Mouse (Mus musculus) limb, embryonic 13.5 days (tissue): Measurements from ENCODE around the gene Rnf225. TPM values are rescaled to one million over a fixed set of nuclear protein-coding genes. Genes with fewer than 3 reads are reported as not detected.
"Not testable (repeated sequence)": the region's sequence is repeated elsewhere in the genome, so short reads cannot be mapped to it uniquely, and the experiment has no call there.

Source experiments
- ATAC-seq: fragments of 200-750 bp; cut with Nextera tagmentation; 2 replicates; pipeline ENCODE4 v1.8.0; 2017; ENCODE audit warnings: low read depth, moderate number of reproducible peaks, moderate TSS enrichment; ENCODE audit not compliant: low FRiP score
- H3K27ac ChIP-seq: fragments of 300-500 bp; sonication (generic); 2 replicates; pipeline ENCODE4 v1.5.1; 2015; ENCODE audit warnings: inconsistent platforms, mild to moderate bottlenecking, moderate library complexity
- H3K27me3 ChIP-seq: fragments of 300-500 bp; sonication (generic); 2 replicates; pipeline ENCODE4 v1.6.1; 2015; ENCODE audit warnings: mild to moderate bottlenecking, inconsistent platforms
- H3K36me3 ChIP-seq: fragments of 300-500 bp; sonication (generic); 2 replicates; pipeline ENCODE4 v1.6.1; 2015; ENCODE audit warnings: inconsistent platforms, mild to moderate bottlenecking, moderate library complexity
- H3K4me1 ChIP-seq: fragments of 300-500 bp; sonication (generic); 2 replicates; pipeline ENCODE4 v1.6.1; 2015; ENCODE audit warnings: inconsistent platforms
- H3K4me2 ChIP-seq: fragments of 300-500 bp; sonication (generic); replicated peaks from 2 replicates; pipeline ENCODE4 v1.6.1; 2015; ENCODE audit warnings: inconsistent platforms, mild to moderate bottlenecking, moderate library complexity
- H3K4me3 ChIP-seq: fragments of 300-500 bp; sonication (generic); 2 replicates; pipeline ENCODE4 v1.5.1; 2015; ENCODE audit warnings: moderate library complexity, mild to moderate bottlenecking, inconsistent platforms
- H3K9ac ChIP-seq: fragments of 300-500 bp; sonication (generic); 2 replicates; pipeline ENCODE4 v1.6.1; 2015; ENCODE audit warnings: mild to moderate bottlenecking, inconsistent platforms
- H3K9me3 ChIP-seq: fragments of 300-500 bp; sonication (generic); 2 replicates; pipeline ENCODE4 v1.6.1; 2016; ENCODE audit warnings: inconsistent platforms
- WGBS: fragments of 180-500 bp; shearing (Covaris S2); methylation state at CpG from one replicate; pipeline ENCODE4 v1.1.7; 2015; 5-methylcytosine and 5-hydroxymethylcytosine counted together
- polyA plus RNA-seq: library from polyadenylated mRNA; unstranded; fragments of >200 nt; fragmentation: Nextera tagmentation; extraction: Ambion mirVana; gene quantifications from 2 replicates; pipeline ENCODE4 v1.2.1, GENCODE M21; 2015

The Rnf225 gene
- 0.42 and 0.64 TPM in 2 replicates for polyA plus RNA-seq

GRCm38 (mm10) chr7:12927191-12927680, at the start of gene Rnf225:
Gene Rnf225, plus strand, starts transcription at chr7:12927416.
- Histone ChIP-seq H3K4me3 (peak within 1 kb of the TSS; percentile 41), H3K9me3 (no peaks in the 10 kb centered on the region), H3K36me3 (peaks cover 44% of the 10 kb centered on the region), H3K27ac (no peak within 1 kb of the TSS), H3K4me1 (peaks cover 24% of the 10 kb centered on the region), H3K27me3 (peaks cover 52% of the 10 kb centered on the region), H3K4me2 (peak within 1 kb of the TSS; percentile 64), H3K9ac (peak within 1 kb of the TSS; percentile 65)
- 15% methylated on average over 8 of the region's 8 CpGs for WGBS
- ATAC-seq = peak; percentile 29; the same call in 1 of the 2 replicates

GRCm38 (mm10) chr7:12880036-12880435, 47.2 kb upstream of the Rnf225 start:
- peaks cover 9% of the 10 kb centered on the region for H3K36me3 ChIP-seq
- no peak for ATAC-seq
- H3K4me3 ChIP-seq = no peak overlapping the region
- H3K4me1 ChIP-seq = peaks cover 12% of the 10 kb centered on the region
- no peak overlapping the region for H3K9ac ChIP-seq
- H3K4me2 ChIP-seq = no peak overlapping the region
- H3K9me3 ChIP-seq = no peaks in the 10 kb centered on the region
- H3K27me3 ChIP-seq = no peaks in the 10 kb centered on the region
- no peak overlapping the region for H3K27ac ChIP-seq

DNA sequence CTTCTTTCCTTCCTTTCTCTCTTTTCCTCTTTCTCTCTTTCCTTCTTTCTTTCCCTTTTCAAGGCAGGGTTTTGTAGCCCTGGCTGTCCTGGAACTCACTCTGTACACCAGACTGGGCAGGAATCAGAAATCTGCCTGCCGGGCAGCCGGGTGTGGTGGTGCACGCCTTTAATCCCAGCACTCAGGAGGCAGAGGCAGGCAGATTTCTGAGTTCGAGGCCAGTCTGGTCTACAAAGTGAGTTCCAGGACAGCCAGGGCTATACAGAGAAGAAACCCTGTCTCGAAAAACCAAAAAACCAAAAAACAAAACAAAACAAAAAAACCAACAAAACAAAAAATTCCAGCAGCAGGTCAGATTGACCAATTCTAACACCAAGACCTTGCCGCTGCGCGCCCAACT, 46.7 kb upstream of the Rnf225 start:
- H3K27ac ChIP-seq, H3K9me3 ChIP-seq, H3K27me3 ChIP-seq: not testable (repeated sequence)
- Histone ChIP-seq H3K4me2 (peak overlapping the region; percentile 87), H3K9ac (peak overlapping the region; percentile 87; the same call in 1 of the 2 replicates), H3K4me1 (peaks cover 12% of the 10 kb centered on the region), H3K36me3 (peaks cover 13% of the 10 kb centered on the region), H3K4me3 (peak overlapping the region; percentile 76)
- ATAC-seq = peak; percentile 25; the same call in 1 of the 2 replicates
- WGBS = 41% methylated on average over 8 of the region's 8 CpGs

GRCm38 (mm10) chr7:12880911-12881660, 46.1 kb upstream of the Rnf225 start, which contains the start of gene Zfp128:
Gene Zfp128, plus strand, starts transcription at chr7:12881177.
- peak within 1 kb of the TSS; percentile 76 for H3K4me3 ChIP-seq
- peaks cover 19% of the 10 kb centered on the region for H3K36me3 ChIP-seq
- peaks cover 12% of the 10 kb centered on the region for H3K4me1 ChIP-seq
- no peak within 1 kb of the TSS for H3K27ac ChIP-seq
- no peaks in the 10 kb centered on the region for H3K9me3 ChIP-seq
- no peaks in the 10 kb centered on the region for H3K27me3 ChIP-seq
- H3K4me2 ChIP-seq = peak within 1 kb of the TSS; percentile 87
- 1% methylated on average over 35 of the region's 35 CpGs for WGBS
- peak within 1 kb of the TSS; percentile 87 for H3K9ac ChIP-seq
- peak; percentile 100 for ATAC-seq

DNA sequence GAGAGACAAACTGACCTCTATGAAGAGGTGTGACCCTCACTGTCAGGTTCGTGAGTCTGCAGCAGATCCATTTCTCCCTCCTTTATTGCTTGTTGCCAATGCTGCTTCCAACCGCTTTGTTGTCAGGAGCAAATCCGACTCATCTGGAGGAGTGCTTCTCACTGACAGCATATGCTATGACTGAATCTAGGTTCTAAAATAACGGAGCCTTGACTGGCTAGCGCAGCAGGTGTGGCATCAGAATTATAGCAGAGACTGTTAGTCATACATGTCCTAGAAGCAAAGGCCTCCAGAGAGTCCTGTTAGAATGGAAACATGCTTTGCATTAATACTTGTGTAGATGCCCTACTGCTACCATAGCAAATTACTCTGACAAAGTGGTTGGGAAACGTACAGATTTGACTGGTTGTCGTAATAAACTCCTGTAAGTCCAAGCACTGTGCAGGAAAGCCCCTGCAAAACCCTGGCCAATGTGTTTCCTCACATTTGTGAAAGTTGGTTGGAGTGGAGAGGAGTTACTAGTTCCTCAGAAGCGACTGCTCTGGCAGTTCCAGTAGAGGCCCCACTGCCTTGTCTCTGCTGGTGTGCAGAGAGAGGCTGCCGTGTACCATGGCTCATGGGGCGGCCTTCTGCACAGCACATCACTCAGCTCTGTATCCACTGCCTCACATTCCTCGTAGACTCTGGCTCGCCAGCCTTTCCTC, 40.5 kb upstream of the Rnf225 start:
- Histone ChIP-seq H3K27ac (no peak overlapping the region), H3K4me2 (no peak overlapping the region), H3K27me3 (no peaks in the 10 kb centered on the region), H3K9me3 (no peaks in the 10 kb centered on the region), H3K9ac (no peak overlapping the region), H3K36me3 (peaks cover 72% of the 10 kb centered on the region), H3K4me3 (no peak overlapping the region), H3K4me1 (peaks cover 9% of the 10 kb centered on the region)
- ATAC-seq = no peak
- 90% methylated on average over 12 of the region's 12 CpGs for WGBS

DNA sequence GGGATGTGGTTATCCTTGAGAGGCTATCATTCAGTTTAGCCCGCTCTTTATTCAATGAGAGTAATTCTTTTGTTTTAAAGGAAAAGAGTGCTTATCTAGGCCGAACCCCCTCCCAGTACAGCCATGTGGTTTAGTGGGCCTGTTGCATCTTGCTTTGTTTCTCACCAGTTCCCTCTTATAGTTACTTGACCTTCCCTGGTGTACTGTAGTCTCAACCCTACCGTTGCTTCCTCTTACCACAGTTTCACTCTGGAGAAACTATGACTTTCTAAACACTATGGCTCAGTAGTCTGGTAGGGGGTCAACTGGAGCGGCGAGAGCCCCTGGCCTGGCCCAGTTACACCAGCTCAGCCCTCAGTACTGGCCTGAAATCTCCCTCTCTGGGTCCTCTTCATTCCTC, 39.6 kb upstream of the Rnf225 start:
- ATAC-seq = no peak
- Histone ChIP-seq H3K9me3 (no peaks in the 10 kb centered on the region), H3K27me3 (no peaks in the 10 kb centered on the region), H3K4me3 (no peak overlapping the region), H3K4me1 (peaks cover under 1% of the 10 kb centered on the region; the same call in 1 of the 2 replicates), H3K27ac (no peak overlapping the region), H3K9ac (no peak overlapping the region), H3K36me3 (peaks cover 78% of the 10 kb centered on the region), H3K4me2 (no peak overlapping the region)
- 94% methylated on average over 5 of the region's 5 CpGs for WGBS

DNA sequence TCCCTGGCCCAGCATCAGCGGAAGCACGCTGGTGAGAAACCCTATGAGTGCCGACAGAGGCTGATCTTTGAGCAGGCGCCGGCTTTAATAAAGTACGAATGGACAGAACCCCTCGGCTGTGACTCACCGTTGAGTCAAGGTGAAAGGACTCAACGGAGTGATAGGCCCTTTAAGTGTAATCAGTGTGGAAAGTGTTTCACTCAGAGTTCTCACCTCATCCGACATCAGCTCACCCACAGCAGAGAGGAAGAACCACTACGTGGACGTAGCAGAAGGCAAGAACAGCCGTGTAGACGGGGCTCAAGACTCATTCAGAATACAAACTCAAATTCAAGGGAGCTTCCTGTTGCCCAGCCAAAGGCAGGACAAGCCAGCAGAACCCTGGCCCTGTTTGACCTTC, 36.3 kb upstream of the Rnf225 start:
- H3K4me1 ChIP-seq = no peaks in the 10 kb centered on the region
- no peak overlapping the region for H3K4me2 ChIP-seq
- 93% methylated on average over 14 of the region's 14 CpGs for WGBS
- H3K27me3 ChIP-seq = no peaks in the 10 kb centered on the region
- no peak overlapping the region for H3K27ac ChIP-seq
- H3K36me3 ChIP-seq = peaks cover 63% of the 10 kb centered on the region
- no peak overlapping the region for H3K4me3 ChIP-seq
- ATAC-seq = no peak
- H3K9ac ChIP-seq = no peak overlapping the region
- no peaks in the 10 kb centered on the region for H3K9me3 ChIP-seq

DNA sequence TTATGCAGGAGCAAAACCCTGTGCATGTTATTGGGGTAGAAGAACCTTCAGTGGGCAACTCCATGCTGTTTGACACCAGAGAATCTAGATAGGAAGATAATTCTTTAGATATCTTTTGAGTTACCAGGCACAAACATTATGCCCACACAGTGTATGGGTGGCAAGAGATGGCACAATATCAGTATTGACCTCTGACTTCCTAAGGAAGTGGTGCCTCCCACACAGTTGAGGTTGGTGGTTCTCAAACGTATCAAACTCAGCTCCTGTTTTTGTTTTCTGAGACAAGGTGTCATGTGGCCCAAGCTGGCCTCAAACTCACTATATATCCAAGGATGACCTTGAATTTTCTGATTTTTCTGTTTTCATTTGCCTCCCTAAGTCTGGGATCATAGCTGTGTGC, 35.9 kb upstream of the Rnf225 start:
- Histone ChIP-seq H3K9me3 (no peaks in the 10 kb centered on the region), H3K4me3 (no peak overlapping the region), H3K9ac (no peak overlapping the region), H3K4me1 (no peaks in the 10 kb centered on the region), H3K36me3 (peaks cover 59% of the 10 kb centered on the region), H3K27me3 (no peaks in the 10 kb centered on the region), H3K4me2 (no peak overlapping the region), H3K27ac (no peak overlapping the region)
- no peak for ATAC-seq
- 77% methylated on average over 1 of the region's 1 CpGs for WGBS

- Histone ChIP-seq H3K4me2 (peak within 1 kb of the TSS; percentile 61), H3K4me3 (peak within 1 kb of the TSS; percentile 61), H3K27me3 (no peaks in the 10 kb centered on the region), H3K9me3 (no peaks in the 10 kb centered on the region), H3K36me3 (peaks cover 6% of the 10 kb centered on the region; the same call in 1 of the 2 replicates), H3K9ac (peak within 1 kb of the TSS; percentile 79), H3K4me1 (peaks cover 6% of the 10 kb centered on the region), H3K27ac (no peak within 1 kb of the TSS)
- WGBS = 6% methylated on average over 36 of the region's 36 CpGs
- peak; percentile 99 for ATAC-seq
Observed at GRCm38 (mm10) chr7:12897655-12898410, 29.4 kb upstream of the Rnf225 start, which contains the start of gene Zscan22. Gene Zscan22, plus strand, starts transcription at chr7:12897815.

DNA sequence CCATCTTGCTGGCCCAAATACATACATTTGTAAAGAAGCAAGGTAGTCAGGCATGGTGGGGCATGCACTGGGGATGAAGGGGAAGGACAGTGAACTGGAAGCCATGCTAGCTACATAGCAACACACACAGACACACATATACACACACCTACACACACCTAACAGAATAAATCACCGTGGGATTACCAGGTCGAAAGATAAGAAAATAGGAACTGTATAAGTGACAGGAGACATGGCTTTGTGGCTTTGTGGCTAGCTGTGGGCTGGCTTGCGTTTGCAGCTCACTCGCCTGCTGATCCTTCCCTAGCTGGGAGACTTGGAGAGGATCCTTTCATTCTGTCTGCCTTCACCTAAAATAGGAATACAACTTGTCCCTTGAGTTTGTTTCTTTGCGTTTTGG, 25.7 kb upstream of the Rnf225 start:
- Histone ChIP-seq H3K4me3 (no peak overlapping the region), H3K4me1 (peaks cover 6% of the 10 kb centered on the region), H3K9me3 (no peaks in the 10 kb centered on the region), H3K27me3 (no peaks in the 10 kb centered on the region), H3K9ac (no peak overlapping the region), H3K4me2 (no peak overlapping the region), H3K27ac (no peak overlapping the region), H3K36me3 (peaks cover 38% of the 10 kb centered on the region)
- WGBS = 94% methylated on average over 5 of the region's 5 CpGs
- ATAC-seq = no peak

DNA sequence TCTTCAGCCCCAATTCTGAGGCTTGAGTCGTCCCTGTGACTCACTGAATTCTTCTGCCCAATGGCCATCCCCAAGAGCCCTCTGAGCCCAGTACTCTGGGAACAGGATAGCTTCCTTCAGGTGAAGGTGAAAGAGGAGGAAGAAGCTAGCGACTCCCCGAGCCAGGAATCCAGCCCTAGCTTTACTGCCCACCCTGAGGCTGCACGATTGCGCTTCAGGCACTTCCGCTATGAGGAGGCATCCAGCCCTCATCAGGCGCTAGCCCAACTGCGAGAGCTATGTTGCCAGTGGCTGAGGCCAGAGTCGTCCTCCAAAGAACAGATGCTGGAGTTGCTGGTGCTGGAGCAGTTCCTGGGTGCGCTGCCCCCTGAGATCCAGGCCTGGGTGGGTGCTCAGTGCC, 23.6 kb upstream of the Rnf225 start:
- Histone ChIP-seq H3K4me3 (no peak overlapping the region), H3K36me3 (peaks cover 59% of the 10 kb centered on the region), H3K27me3 (no peaks in the 10 kb centered on the region), H3K9ac (no peak overlapping the region), H3K9me3 (no peaks in the 10 kb centered on the region), H3K27ac (no peak overlapping the region), H3K4me2 (no peak overlapping the region), H3K4me1 (peaks cover 2% of the 10 kb centered on the region)
- 56% methylated on average over 10 of the region's 10 CpGs for WGBS
- ATAC-seq = no peak

DNA sequence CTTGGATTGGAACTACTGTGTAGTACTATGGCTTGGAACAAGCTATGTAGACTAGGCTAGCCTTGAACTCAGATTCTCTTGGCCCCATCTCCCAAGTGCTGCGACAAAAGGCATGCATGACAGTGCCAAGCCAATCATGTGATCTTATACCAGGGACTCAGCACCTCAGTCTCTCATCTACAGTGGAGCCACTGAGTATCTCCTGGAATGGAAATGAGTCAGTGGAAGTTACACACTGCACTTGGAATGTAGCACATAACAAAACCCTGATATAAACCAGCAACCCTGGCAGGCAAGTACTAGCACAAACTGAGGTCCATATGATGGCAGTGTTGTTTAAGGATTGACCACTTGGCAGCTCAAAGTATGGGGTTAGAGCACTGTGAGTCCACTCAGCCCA, 22.1 kb upstream of the Rnf225 start:
- no peak overlapping the region for H3K4me3 ChIP-seq
- no peaks in the 10 kb centered on the region for H3K9me3 ChIP-seq
- ATAC-seq = no peak
- H3K9ac ChIP-seq = no peak overlapping the region
- no peak overlapping the region for H3K27ac ChIP-seq
- peaks cover 68% of the 10 kb centered on the region for H3K36me3 ChIP-seq
- no peak overlapping the region for H3K4me2 ChIP-seq
- no peaks in the 10 kb centered on the region for H3K27me3 ChIP-seq
- 91% methylated on average over 1 of the region's 1 CpGs for WGBS
- peaks cover 6% of the 10 kb centered on the region; the same call in 1 of the 2 replicates for H3K4me1 ChIP-seq
